Mouse (Mus musculus): Measurements from ENCODE around the gene Asb16.

DNA sequence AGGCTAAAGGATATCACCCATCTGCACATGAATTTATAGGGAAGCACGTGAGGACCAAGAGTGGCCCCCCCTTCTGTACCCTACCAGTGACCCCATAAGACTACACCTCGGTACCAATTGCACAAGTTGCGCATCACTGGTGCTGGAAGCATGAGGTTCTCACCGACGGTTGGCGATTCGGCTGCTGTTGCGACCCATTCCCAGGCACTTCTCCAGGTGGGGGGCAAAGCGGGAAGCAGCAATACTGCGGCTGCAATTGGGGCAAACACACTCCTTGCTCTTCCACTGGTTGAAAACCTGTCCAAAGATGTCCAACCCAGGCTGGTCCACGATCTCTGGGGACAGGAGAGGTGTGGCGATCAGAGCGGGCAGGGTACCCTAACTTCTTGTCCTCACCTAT lies 25.4 kb downstream of the Asb16 start:
- TF ChIP-seq CTCF (IDR thresholded peaks at IDR 0.05; ENCODE audit: low read depth, low read length) (no peak), POLR2A (IDR thresholded peaks at IDR 0.05; ENCODE audit: borderline replicate concordance, low read depth, low read length) (no peak)

Measured in bone marrow macrophage, adult 2 months (primary cell).